Mouse (Mus musculus): ENCODE data around the gene Olfr1101.

The Olfr1101 gene

GRCm38 (mm10) chr2:86991121-86991520, at the start of gene Olfr1101:
Gene Olfr1101, minus strand, starts transcription at chr2:86991221.
- no peak for DNase-seq (ENCODE audit: inconsistent ontology term)

- no peak for DNase-seq (ENCODE audit: inconsistent ontology term)
These were observed 45.4 kb upstream of the Olfr1101 start, which contains the start of gene Olfr1105 for GRCm38 (mm10) chr2:87036431-87036830. Gene Olfr1105, minus strand, starts transcription at chr2:87036531.

GRCm38 (mm10) chr2:87026980-87027379, 36.0 kb upstream of the Olfr1101 start, which contains the start of gene Olfr1104:
Gene Olfr1104, minus strand, starts transcription at chr2:87027080.
- no peak for DNase-seq (ENCODE audit: inconsistent ontology term)

- no peak for DNase-seq (ENCODE audit: inconsistent ontology term)
These were observed 7.1 kb upstream of the Olfr1101 start, which contains the start of gene Olfr1102 for GRCm38 (mm10) chr2:86998098-86998497. Gene Olfr1102, plus strand, starts transcription at chr2:86998398.

- no peak for DNase-seq (ENCODE audit: inconsistent ontology term)
These were observed 11.2 kb downstream of the Olfr1101 start, which contains the start of gene Olfr1100 for GRCm38 (mm10) chr2:86979854-86980253. Gene Olfr1100, minus strand, starts transcription at chr2:86979954.

- no peak for DNase-seq (ENCODE audit: inconsistent ontology term)
These were observed 30.4 kb downstream of the Olfr1101 start, which contains the start of gene Olfr1099 for GRCm38 (mm10) chr2:86960593-86960992. Gene Olfr1099, minus strand, starts transcription at chr2:86960693.
